Mouse (Mus musculus): ENCODE measurements around the gene Ttyh2.

Ttyh2 gene

DNA sequence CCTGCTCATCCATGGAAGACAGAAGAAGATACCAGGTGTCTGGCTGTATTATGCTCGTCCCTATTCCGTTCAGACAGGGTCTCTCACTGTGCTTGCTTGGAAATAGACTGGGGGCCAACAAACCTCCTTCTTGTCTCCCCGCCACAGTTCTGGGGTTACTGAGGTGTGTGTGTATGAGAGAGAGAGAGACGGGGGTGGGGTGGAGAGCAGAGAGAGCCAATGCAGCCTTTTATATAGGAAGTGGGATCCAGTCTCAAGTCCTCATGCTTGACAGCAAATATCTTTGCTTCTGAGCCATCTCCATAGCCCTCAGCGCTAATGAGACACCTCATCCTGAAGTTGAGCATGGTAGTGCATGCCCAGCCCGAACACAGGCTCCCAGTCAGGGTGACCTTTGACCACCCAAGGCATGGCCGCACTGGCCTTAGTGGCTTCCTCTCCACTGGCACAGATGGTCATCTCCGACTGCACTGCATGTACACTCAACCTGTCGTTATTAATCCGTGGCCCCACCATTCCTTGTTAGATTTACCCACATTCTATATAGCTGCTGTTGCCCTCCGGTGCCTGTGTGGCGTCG lies 7.2 kb downstream of the Ttyh2 start:
- DNase-seq (ENCODE audit: low spot score), result no peak

GRCm38 (mm10) chr11:114683029-114683721 lies 7.9 kb downstream of the Ttyh2 start:
- no peak for DNase-seq (ENCODE audit: low spot score)

GRCm38 (mm10) chr11:114683722-114684621 lies 8.7 kb downstream of the Ttyh2 start:
- DNase-seq (ENCODE audit: low spot score), result no peak

DNA sequence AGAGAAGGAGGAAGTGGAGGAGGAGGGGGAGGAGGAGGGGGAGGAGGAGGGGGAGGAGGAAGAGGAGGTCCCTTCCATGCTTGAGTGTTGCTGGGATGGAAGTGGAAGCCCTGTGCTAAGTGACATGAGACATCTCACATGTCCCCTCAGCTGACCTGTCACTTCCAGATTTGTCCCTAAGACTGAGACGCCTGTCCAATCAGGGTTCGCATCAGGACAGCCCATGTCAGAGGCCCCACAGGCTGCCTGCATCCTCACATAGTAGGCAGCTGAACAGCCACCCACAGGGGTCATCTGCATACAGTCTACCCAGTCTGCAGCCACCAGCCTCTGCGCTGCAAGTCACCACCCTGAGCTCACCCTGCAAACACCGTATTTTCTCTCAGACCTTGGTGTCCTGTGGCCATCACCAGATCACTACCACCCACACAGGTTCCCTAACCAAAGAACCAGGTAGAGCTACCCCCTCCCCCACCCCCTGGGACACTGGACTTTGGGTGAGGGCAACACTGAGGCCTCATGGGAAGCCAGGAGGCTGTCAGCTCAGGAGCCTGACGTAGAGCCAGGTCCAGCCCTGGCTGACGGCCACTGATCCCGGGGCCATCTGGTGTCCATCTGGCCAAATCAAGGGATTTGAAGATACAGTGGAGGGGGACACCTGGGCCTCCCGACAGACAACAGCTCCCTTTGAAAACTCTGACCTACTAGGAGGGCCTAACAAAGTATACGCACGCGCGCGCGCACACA lies 9.6 kb downstream of the Ttyh2 start:
- no peak for DNase-seq (ENCODE audit: low spot score)

GRCm38 (mm10) chr11:114685526-114686040 lies 10.4 kb downstream of the Ttyh2 start:
- no peak for DNase-seq (ENCODE audit: low spot score)

DNA sequence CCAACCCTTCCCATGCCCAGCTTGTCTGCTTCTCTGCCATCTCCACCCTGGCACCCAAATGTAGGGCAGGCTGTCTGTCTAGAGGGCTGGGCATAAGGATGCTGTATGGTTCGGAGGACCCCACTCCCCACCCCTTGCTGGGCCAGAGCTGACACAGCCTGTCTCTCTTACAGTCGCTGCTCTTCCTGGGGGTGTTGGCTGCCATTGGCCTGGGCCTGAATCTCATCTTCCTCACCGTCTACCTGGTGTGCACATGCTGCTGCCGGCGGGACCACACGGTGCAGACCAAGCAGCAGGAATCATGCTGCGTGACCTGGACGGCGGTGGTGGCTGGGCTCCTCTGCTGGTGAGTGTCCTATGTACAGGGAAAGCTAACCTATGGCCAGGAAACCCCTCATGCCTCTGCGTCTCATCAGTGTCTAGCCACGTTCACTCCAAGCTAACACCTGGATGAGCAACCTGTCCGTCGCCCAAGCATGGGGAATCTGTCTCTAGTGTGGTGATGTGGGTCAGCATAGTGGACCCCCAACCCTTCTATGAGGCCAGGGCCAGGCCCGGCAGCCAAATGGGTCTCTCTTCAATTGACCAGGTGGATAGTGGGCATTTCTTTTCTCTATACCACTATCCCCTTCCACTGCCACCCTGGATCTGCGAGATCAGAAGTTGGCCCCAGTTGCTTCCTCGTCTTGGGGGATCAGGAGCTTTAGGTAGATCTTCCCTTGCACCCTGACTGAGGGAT lies 11.2 kb downstream of the Ttyh2 start:
- DNase-seq (ENCODE audit: low spot score), result no peak

DNA sequence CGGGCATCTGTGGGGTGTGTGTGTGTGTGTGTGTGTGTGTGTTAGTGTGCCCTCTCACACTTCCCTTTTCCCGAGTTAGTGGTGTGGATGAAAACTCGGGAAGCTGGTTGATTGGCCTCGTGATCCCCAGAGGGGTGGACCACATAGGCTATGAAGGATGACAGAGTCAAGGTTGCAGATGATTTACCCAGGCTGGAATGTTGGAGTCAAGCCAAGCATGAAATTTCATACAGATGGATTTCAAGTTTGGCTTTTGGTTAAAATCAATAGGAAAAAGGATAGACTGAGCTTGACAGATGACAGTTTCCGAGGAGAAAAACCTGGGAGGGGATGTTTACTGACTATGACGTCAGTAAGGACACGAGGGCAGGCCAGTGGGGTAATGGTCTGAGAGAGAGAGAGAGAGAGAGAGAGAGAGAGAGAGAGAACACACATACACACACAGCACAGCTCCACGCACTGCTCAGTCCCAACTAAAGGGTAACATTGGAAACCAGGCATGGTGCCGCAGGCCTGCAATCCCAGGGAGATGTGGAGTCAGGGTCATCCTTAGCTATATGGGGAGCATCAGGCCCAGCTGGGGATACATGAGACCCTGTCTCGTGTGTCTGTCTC lies 12.4 kb downstream of the Ttyh2 start:
- no peak for DNase-seq (ENCODE audit: low spot score)

- DNase-seq (ENCODE audit: low spot score), result no peak
Measured at GRCm38 (mm10) chr11:114688729-114689128, 13.5 kb downstream of the Ttyh2 start.

DNA sequence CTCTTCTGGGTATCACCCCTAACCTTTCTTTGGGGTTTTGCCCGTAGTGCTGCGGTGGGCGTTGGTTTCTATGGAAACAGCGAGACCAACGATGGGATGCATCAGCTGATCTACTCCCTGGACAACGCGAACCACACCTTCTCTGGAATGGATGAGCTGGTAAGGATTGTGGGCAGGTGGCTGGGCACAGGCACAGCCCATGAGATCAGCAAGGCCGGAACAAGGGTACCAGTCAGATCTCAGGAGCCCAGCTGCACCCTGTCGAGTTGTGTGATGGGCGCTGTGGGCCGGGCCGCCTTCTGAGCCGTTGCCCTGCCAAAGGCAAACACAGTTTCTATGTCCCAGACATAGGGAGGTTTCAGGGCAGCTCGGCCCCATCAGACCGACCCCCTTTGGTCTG lies 15.0 kb downstream of the Ttyh2 start:
- peak; percentile 64 for DNase-seq (ENCODE audit: low spot score)

DNA sequence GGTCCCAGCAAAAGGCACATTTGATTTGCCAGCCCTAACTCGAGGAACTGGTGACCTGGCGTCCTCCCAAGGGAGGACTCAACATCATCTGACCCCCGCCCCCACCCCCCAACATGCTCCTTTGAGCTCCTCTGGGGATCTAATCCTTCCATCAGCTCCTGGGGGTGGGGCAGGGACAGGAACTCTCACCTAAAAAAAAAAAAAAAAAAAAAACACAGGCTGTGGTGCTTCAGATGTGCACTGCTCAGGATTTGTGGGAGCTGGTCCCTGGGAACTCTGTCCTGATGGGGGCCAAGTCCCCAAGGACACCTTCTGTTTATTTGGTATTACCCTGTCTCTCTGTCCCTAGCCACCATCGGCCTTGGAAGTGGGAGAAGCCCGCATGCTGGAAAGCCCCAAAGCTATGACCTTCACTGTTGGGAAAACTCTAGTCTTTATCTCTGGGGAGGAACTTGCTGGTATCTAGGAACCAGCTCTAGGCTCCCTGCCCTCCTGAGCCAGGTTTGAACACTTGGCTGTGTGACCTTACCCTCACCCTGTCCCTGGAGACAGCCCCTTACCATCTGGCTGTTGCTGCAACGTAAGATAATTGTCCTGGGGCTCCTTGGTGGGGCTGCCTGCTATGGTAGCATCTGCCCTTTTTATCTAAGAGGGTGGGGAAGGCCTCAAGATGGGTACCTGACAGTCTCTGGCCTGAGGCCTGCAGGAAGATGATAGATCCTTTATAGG lies 16.4 kb downstream of the Ttyh2 start:
- DNase-seq (ENCODE audit: low spot score), result no peak

DNA sequence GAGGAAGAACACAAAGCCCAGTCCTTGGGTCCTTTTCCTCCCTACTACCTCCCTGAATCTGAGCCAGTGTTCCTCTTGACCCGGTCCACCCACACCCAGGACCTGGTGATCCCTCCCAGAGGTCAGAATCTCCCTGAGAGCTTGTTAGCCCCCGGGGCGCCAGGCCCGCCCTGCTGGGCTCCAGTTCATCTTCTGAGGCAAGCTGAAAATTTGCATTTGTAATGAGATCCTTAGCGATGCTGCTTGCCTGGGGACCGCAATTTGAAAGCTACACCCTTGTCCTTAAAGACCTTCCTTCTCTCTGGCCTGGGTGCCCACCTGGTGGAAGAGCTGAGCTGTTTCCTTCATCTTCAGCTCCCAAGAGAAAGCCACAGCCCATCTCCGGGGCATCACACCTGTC lies 17.4 kb downstream of the Ttyh2 start:
- DNase-seq (ENCODE audit: low spot score), result no peak

- DNase-seq (ENCODE audit: low spot score), result no peak
Measured at GRCm38 (mm10) chr11:114693456-114693855, 18.2 kb downstream of the Ttyh2 start.

DNA sequence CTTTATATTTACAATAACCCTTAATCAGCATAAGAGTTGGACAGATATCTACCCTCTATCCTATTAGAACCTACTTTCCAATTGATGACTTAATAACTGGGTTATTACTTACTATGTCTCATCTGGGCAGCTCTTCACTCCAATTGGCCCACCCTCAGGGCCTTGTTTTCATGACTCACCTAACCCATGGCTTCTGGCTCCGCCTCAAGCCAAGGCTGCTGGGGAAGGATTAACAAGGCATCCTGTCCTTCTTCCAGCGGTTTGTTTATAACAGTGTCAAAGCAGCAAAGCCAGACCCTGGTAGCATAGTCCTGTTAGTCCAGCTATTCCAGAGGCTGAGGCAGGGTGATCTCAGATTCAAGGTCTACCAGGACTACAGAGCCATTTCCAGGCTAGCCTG lies 19.2 kb downstream of the Ttyh2 start:
- DNase-seq (ENCODE audit: low spot score), result no peak

GRCm38 (mm10) chr11:114698496-114698895 lies 23.3 kb downstream of the Ttyh2 start:
- DNase-seq (ENCODE audit: low spot score), result no peak

DNA sequence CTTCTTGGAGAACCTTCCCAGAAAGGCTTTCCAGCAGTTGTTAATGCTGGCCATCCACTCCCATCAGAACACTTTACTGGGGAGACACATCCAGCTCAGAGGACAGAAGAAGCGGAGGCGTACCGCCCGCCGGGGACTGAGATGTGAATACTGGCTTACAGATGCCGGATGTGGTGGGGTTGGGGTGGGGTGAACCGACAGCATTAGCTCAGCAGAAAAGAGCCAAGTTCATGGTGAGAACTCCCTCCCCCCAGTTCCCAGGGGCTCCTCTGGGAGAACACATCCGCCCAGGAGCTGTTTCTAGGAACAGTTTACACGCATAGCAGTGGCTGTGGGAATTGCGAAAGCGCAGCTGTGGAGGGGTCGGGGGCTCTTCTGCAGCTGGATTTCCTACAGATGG lies 24.3 kb downstream of the Ttyh2 start:
- no peak for DNase-seq (ENCODE audit: low spot score)

DNA sequence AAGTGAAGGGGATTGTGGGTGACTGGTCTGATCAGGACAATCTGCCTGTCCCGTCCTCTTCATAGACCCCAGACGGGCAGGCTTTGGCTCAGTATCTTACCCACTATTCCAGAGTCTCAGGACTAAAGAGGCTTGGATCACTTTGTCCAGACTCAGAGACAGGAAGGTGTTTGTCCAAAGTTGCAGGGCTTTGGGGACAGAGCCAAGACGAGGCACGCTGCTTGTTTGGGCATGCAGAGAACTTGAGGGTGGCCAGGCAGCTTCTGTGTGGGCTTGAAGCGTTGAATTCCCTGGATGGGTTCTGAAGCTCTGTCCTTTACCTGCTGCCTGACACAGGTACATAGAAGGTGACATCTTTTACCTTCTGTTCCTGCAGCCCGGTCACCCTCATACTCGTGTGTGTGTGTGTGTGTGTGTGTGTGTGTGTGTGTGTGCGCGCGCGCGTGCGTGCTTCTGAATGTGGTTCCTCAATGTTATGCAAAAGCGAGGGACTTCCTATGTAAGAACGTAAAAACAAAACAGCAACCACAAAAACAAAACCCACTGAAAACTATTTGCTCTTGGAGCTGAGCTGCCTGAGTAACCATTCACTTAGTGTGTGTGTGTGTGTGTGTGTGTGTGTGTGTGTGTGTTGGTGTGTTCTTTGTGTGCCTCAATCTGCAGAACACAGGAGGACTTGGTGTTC lies 27.2 kb downstream of the Ttyh2 start:
- no peak for DNase-seq (ENCODE audit: low spot score)

DNA sequence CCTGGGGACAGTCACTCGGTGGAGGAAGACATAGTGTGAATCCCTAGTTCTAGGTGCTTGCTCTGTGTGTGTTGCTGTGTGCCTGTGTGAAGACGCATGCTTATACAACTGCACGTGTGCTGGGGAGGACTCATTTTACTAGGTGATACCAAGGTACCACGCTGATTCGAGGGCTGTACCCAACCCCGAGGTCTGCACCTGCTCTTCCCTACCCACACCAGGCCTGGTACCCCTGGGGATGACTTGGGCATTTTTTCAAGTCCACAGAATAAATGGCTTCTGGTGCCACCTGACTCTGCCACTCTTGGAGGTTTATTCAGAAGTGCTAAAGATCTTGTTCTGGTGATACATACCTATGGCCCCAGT lies 27.7 kb downstream of the Ttyh2 start:
- DNase-seq (ENCODE audit: low spot score), result no peak

DNA sequence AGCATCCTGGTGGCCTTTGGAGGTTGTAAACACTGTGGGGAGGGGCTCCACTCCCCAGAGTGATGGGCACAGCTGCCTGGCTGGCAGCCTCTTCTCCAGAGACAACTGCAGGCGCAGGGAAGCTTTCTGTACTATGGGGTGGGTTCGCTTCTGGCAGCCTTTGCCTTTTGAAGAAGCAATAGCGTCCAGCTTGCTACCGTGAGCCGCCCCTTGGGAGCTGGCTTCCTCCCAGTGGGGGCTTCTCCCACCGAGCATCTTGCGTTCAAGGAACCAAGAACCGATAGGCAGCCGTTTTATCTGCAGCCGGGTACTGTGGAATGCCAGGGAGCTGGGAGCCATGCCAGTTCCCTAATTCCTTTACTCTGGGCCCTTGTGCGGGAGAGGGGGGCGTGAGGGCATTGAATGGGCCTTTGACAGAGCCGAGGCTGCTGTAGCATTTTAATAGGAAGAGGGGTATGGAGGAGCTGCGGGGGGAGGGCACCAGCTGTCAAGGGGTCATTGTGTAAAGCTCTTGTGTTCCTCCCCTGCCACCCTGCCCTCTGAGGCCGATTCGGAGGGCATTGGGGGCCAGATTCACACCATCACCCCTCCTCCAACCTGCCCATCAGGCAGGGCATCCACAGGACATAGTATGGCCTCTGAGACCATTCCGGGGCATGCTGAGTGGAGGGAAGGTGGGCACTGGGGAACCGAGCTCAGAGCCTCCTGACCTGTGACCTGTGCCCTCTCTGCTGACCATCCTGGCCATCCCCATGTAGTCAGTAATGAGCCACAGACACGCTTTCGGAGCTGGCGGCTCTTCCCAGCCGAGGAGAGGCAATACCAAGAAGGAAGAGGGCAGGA lies 29.1 kb downstream of the Ttyh2 start:
- DNase-seq (ENCODE audit: low spot score), result peak; percentile 85

GRCm38 (mm10) chr11:114706358-114706757 lies 31.1 kb downstream of the Ttyh2 start:
- no peak for DNase-seq (ENCODE audit: low spot score)

All from layer of hippocampus, adult 11-12 months (tissue).